In the genomic region with DNA sequence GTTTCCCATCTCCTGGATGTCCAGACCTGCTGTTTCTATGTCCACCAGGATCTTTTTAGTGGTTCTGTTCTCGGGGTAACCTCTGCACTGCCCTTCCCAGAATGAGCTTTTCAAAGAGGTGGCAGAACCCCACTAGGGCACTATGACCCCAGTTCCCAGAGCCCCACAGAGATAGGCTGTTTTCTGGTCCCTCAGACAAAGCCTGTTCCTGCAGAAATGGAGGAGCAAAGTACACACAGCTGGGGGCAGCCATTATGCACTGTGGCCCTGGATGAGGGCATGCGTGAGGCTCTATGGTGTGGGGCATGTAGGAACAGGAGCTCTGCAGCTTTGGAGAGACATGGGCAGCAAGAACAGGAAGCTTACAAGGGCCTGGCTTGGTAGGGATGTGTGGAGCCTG, we compare ENCODE assay signal across 15 mouse cellular contexts.
"Had no signal": no experiment of that assay in that cellular context is flagged by ENCODE, and none has a peak within 500 bp of the region (broad histone marks: within the 10 kb centered on the region; RNA-seq: fewer than 3 reads in every experiment).

No protein-coding gene starts in this region.

- H3K4me3 ChIP-seq: intestine, embryonic 15.5 days; left cerebral cortex, adult 2 months; liver, embryonic 13.5 days had no signal

- H3K4me1 ChIP-seq: intestine, embryonic 15.5 days; liver, embryonic 13.5 days had no signal

- H3K27ac ChIP-seq: intestine, embryonic 15.5 days; kidney, postnatal 0 days; left cerebral cortex, adult 2 months; liver, embryonic 13.5 days; stomach, postnatal 0 days had no signal

- H3K9ac ChIP-seq: intestine, embryonic 15.5 days; liver, embryonic 13.5 days had no signal

- DNase-seq: layer of hippocampus, adult 9-11 months; layer of hippocampus, postnatal 36 days; liver, embryonic 13.5 days; lung, adult 2 months; lung, postnatal 14 days; lung, postnatal 4 days; midbrain, embryonic 14.5 days; thymus, adult 2 months; thymus, postnatal 14 days; thymus, postnatal 4 days had no signal

- H3K4me2 ChIP-seq: intestine, embryonic 15.5 days; liver, embryonic 13.5 days; midbrain, embryonic 11.5 days had no signal

- H3K9me3 ChIP-seq: intestine, embryonic 15.5 days; liver, embryonic 13.5 days had no signal

- H3K27me3 ChIP-seq: intestine, embryonic 15.5 days; liver, embryonic 13.5 days had no signal

- ATAC-seq: intestine, embryonic 15.5 days had no signal
